Mouse (Mus musculus): ENCODE measurements around the gene Cracr2a. TPM values are rescaled to one million over a fixed set of nuclear protein-coding genes. Genes with fewer than 3 reads are reported as not detected.

The Cracr2a gene
- polyA plus RNA-seq, 1 experiment from 2014 or later: 1.2 TPM

DNA sequence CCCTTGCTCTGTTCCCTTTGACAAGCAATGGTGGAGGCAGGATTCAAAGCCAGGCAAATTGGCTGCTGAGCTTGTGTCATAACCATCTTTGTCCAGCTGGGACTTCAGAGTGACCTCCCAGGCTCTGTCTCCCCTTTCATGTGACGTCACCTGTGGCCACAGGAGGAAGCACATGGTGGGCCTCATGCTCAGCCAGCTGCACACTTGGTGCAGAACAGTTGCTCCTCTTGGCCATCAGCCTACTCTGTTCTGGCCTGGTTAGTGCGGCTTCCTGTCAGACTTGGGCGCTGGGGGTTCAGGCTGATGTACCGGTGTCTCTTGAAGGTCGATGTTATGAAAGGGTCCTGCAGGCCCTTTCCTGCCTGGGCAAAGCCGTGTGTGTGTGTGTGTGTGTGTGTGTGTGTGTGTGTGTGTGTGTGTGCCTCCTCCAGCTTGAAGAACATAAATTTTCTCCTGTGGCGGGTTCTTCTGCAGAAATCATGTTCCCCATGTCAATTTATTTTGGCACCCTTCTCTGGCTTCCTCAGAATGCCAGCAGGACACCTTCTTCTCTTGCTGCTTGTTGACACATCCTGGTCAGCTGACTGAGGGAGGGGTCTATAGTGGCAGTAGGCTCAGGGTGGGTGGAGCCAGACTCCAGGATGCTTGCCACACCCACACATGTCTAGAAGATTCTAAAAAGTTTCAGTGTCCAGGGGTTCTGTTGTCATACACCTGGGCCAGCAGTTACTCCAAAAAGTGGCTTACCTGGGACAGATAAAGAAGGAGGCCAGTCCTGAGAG, 5.0 kb downstream of the Cracr2a start:
- ATAC-seq (ENCODE audit: low FRiP score): no peak
- 88% methylated on average over 7 of the region's 7 CpGs for WGBS

DNA sequence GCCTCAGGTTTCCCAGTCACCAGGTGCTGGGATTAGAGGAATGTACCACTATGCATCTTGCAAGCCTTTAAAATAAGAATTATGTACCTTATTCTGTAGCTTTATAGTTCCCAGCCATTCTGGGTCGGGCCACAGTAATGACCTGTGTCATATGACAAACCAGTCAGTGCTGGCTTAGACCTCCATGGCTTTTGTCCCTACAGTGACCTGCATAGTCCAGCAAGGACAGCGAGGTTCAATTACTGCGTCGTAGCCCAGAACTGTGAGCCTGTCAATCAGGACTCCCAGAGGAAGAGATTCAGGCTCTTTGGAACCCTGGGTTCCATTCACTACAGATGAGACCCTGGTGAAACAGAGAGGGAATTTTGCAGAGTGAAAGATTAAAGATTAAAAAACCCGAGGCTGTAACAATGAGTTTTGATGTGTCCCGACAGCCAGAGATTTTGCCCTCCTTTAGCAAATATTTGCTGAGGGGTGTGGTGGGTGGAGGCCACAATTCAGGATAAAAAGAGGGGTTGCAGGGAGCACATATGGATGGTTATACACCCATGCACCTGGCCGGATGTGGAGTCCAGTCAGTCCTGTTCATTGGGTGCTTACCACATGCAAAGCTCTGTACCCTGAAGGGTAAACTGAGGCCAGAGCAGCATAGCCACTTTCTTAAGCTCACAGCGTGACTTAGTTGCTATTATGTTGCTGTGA, 10.9 kb downstream of the Cracr2a start:
- H3K36me3 ChIP-seq: no peaks in the 10 kb centered on the region

More for the DNA sequence above, 5.0 kb downstream of the Cracr2a start:
- no peaks in the 10 kb centered on the region for H3K9me3 ChIP-seq (replicated peaks)
- peaks cover 4% of the 10 kb centered on the region for H3K4me1 ChIP-seq
- no peak overlapping the region for H3K9ac ChIP-seq (replicated peaks)
- H3K27ac ChIP-seq (replicated peaks): no peak overlapping the region
- no peaks in the 10 kb centered on the region for H3K27me3 ChIP-seq (replicated peaks)
- no peak overlapping the region for H3K4me2 ChIP-seq
- H3K36me3 ChIP-seq: no peaks in the 10 kb centered on the region
- H3K4me3 ChIP-seq (replicated peaks): no peak overlapping the region

DNA sequence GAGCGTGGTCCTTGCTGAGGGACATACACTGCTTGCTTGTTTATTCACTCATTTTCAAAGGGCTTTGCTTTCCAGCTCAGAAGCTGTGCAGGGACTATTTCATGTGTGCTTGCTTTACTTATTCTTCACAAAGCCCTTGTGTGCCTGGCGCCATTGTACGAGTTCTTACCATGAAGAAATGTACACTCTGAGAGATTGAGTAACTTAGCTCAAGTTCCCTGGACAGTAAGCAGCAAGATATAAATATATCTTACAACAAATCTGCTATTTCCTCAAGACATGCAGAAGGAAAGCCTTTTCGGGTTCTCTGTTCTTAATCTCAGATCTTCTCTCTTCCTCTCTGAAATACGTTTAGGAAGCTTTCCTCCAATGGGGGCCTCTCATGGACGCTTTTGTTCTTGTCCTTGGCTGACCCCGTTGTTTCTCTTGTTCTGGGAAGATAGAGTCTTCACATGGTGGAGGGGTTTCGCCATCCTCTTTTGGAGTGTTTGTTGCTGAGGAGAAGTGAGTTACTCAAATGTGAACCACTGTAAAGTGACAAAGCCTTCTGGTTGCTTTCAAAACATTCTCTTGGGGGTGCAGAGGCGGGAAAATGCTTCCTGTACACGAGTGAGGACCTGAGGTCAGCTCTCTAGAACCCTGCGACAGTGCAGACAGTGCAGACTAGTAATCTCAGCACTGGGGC, 12.8 kb downstream of the Cracr2a start:
- Histone ChIP-seq H3K36me3 (no peaks in the 10 kb centered on the region), H3K4me3 (replicated peaks) (no peak overlapping the region), H3K9me3 (replicated peaks) (no peaks in the 10 kb centered on the region), H3K27me3 (replicated peaks) (0 out of 2 replicates have a peak, but pooled peaks cover 2% of the 10 kb centered on the region), H3K4me2 (no peak overlapping the region), H3K4me1 (no peaks in the 10 kb centered on the region), H3K27ac (replicated peaks) (no peak overlapping the region), H3K9ac (replicated peaks) (no peak overlapping the region)
- no peak for ATAC-seq (ENCODE audit: low FRiP score)
- WGBS: 62% methylated on average over 11 of the region's 11 CpGs

More for the DNA sequence above, 10.9 kb downstream of the Cracr2a start:
- no peak overlapping the region for H3K4me2 ChIP-seq
- H3K27me3 ChIP-seq (replicated peaks): 0 out of 2 replicates have a peak, but pooled peaks cover 2% of the 10 kb centered on the region
- no peaks in the 10 kb centered on the region for H3K4me1 ChIP-seq
- H3K9me3 ChIP-seq (replicated peaks): no peaks in the 10 kb centered on the region
- no peak overlapping the region for H3K4me3 ChIP-seq (replicated peaks)
- WGBS: 73% methylated on average over 8 of the region's 8 CpGs
- no peak for ATAC-seq (ENCODE audit: low FRiP score)
- no peak overlapping the region for H3K9ac ChIP-seq (replicated peaks)
- H3K27ac ChIP-seq (replicated peaks): no peak overlapping the region

DNA sequence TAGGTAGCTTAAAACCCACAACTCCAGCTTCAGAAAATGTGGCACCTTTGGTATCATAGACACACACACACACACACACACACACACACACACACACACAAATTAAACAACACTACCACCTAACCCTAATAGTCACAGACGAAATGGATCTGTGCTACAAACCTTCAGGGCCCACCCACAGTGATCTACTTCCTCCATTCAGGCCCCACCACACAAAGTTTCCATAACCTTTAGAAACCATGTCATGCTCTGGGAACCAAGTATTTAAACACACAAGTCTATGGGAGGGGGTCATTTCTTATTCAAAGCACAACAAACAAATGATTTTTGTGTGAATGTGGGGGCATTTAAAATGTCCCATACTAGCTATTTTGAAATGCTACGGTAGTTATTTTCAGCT, 14.1 kb downstream of the Cracr2a start:
- no peak overlapping the region for H3K4me3 ChIP-seq (replicated peaks)
- H3K4me2 ChIP-seq: no peak overlapping the region
- no peak overlapping the region for H3K27ac ChIP-seq (replicated peaks)
- 83% methylated on average over 2 of the region's 2 CpGs for WGBS
- H3K9me3 ChIP-seq (replicated peaks): no peaks in the 10 kb centered on the region
- no peak for ATAC-seq (ENCODE audit: low FRiP score)
- H3K9ac ChIP-seq (replicated peaks): no peak overlapping the region
- 0 out of 2 replicates have a peak, but pooled peaks cover 2% of the 10 kb centered on the region for H3K27me3 ChIP-seq (replicated peaks)
- H3K4me1 ChIP-seq: no peaks in the 10 kb centered on the region
- no peaks in the 10 kb centered on the region for H3K36me3 ChIP-seq

DNA sequence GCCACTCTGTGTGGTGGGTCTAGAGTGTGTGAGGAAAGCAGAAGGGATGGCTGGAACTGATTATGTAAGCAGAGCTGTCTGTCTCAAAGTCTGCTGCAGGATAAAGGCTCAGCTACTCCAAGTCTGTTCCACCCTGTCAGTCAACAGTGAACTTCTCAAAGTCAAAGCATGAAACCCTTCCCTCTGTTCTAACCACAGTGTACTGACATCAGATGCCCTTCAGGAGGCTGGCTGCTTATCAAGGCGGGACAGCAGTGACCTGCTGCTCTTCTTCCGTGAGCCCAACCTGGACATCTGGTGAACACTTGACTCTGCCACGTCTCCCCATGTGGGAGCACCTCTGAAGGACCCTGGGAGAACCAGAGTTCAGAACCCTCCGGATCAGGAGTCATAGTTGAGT, 16.6 kb downstream of the Cracr2a start:
- no peak overlapping the region for H3K27ac ChIP-seq (replicated peaks)
- H3K27me3 ChIP-seq (replicated peaks): no peaks in the 10 kb centered on the region; the same call in 1 of the 2 replicates
- no peaks in the 10 kb centered on the region for H3K36me3 ChIP-seq
- no peak overlapping the region for H3K4me3 ChIP-seq (replicated peaks)
- H3K4me1 ChIP-seq: peaks cover 10% of the 10 kb centered on the region
- 84% methylated on average over 4 of the region's 4 CpGs for WGBS
- H3K9ac ChIP-seq (replicated peaks): no peak overlapping the region
- H3K9me3 ChIP-seq (replicated peaks): no peaks in the 10 kb centered on the region
- no peak overlapping the region for H3K4me2 ChIP-seq
- no peak for ATAC-seq (ENCODE audit: low FRiP score)

DNA sequence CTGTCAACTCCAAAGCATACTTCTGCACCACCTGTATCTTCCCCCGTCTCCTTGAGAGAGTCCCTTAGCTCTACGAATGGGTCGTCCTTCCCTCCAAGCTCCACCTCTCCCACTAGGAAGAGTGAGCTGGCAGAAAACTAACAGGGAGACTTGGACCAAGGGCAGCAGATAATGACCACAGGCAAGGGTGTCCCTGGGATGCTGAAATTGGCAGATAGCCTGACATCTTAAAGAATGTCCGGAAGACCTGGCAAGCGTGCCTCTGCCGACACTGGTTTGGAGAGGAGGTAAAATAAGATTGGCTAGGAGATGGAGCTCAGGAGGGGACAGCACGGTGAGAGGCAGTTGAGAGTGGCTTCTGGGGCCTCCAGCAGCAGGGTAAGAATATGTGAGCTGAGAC, 17.2 kb downstream of the Cracr2a start:
- H3K4me2 ChIP-seq: no peak overlapping the region
- H3K9me3 ChIP-seq (replicated peaks): no peaks in the 10 kb centered on the region
- peaks cover 11% of the 10 kb centered on the region for H3K4me1 ChIP-seq
- H3K9ac ChIP-seq (replicated peaks): no peak overlapping the region
- 60% methylated on average over 7 of the region's 7 CpGs for WGBS
- H3K36me3 ChIP-seq: no peaks in the 10 kb centered on the region
- ATAC-seq (ENCODE audit: low FRiP score): no peak
- no peaks in the 10 kb centered on the region; the same call in 1 of the 2 replicates for H3K27me3 ChIP-seq (replicated peaks)
- H3K27ac ChIP-seq (replicated peaks): no peak overlapping the region
- no peak overlapping the region for H3K4me3 ChIP-seq (replicated peaks)

DNA sequence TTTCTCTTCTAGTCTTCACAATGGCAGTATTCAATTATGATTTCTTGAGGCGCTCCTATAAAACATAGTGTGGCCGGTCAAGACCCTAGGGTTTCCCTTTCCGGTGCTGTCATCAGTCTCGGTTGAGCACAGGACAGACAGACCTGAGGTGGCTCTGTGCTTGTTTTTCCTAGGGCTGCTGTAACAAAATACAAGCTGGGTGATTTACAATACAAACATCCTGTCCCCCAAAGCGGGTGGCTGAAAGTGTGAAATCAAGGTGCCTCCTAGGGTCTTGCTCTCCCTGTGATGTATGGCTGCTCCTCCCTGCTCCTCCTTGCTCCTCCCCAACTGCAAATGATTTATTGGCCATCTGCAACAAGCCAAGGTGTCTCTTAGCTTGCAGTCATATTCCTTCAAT, 17.7 kb downstream of the Cracr2a start:
- H3K4me3 ChIP-seq (replicated peaks): no peak overlapping the region
- no peak overlapping the region for H3K4me2 ChIP-seq
- H3K36me3 ChIP-seq: no peaks in the 10 kb centered on the region
- no peak overlapping the region for H3K9ac ChIP-seq (replicated peaks)
- ATAC-seq (ENCODE audit: low FRiP score): no peak
- no peaks in the 10 kb centered on the region; the same call in 1 of the 2 replicates for H3K27me3 ChIP-seq (replicated peaks)
- H3K9me3 ChIP-seq (replicated peaks): no peaks in the 10 kb centered on the region
- WGBS: 49% methylated on average over 5 of the region's 5 CpGs
- peaks cover 11% of the 10 kb centered on the region for H3K4me1 ChIP-seq
- no peak overlapping the region for H3K27ac ChIP-seq (replicated peaks)

DNA sequence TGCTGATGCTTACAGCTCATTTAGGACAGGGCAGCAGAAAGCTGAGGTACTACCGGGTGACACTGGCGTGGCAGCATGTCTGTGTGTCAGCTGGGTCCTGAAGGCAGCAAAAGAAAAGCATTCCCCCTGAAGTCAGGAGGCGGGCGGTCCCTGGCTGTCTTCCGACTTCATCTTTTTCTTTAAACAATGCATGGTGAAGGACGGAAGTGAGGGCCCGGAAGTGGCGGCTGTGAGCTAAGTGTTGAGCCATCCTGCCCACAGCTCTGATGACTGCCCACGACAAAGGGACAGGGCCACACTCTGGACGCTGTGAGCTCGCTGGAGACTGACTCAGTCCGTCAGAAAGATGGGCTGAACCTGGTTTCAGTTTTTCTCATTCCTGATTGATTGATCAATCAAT, 20.8 kb downstream of the Cracr2a start:
- Histone ChIP-seq H3K36me3 (no peaks in the 10 kb centered on the region), H3K4me3 (replicated peaks) (peak overlapping the region; percentile 19; the same call in 1 of the 2 replicates), H3K27me3 (replicated peaks) (no peaks in the 10 kb centered on the region; the same call in 1 of the 2 replicates), H3K4me2 (peak overlapping the region; percentile 52), H3K4me1 (peaks cover 11% of the 10 kb centered on the region), H3K9ac (replicated peaks) (no peak overlapping the region), H3K9me3 (replicated peaks) (no peaks in the 10 kb centered on the region), H3K27ac (replicated peaks) (peak overlapping the region; percentile 13; the same call in 1 of the 2 replicates)
- no peak for ATAC-seq (ENCODE audit: low FRiP score)
- WGBS: 57% methylated on average over 12 of the region's 12 CpGs

DNA sequence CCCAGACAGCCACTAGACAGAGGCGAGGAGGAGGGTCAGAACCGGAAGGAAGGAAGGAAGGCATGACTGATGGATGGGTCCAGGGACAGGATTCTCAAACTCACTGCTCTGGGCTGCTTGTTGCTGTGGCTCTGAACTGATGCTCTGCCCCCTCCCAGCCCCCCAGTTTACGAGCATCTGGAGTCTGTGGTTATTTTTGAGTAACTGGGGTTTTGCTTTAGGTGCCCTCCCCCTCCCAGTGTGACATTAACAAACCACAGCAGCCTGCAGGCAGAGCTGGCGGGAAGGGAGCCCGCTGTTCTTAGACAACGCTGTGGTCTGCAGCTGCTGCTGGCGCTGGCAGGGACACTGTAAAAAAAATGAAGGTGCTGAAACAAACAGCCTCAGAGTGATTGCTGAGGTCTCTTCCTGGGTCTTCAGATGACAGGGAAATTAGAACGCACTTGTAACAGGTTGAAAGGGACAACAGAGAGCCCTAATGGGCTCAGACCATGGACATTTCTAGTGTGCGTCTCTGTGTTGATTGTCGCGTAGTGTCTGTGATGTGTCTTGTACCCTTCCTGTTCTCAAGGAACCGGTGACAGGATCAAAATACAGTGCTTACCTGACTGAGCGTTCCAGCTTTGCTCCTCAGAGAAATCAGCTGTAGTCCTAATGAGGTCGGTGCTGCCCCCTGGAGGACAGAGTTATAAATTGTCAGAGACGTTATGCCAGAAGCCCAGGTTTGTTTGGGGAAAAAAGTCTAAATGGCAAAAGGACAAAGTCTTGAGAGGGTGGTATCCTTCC, 21.4 kb downstream of the Cracr2a start:
- WGBS: 6% methylated on average over 15 of the region's 15 CpGs
- peak; percentile 72 for ATAC-seq (ENCODE audit: low FRiP score)
- peak overlapping the region; percentile 13; the same call in 1 of the 2 replicates for H3K27ac ChIP-seq (replicated peaks)
- peak overlapping the region; percentile 52 for H3K4me2 ChIP-seq
- no peak overlapping the region for H3K9ac ChIP-seq (replicated peaks)
- H3K27me3 ChIP-seq (replicated peaks): no peaks in the 10 kb centered on the region; the same call in 1 of the 2 replicates
- H3K4me1 ChIP-seq: peaks cover 11% of the 10 kb centered on the region
- H3K36me3 ChIP-seq: no peaks in the 10 kb centered on the region
- H3K9me3 ChIP-seq (replicated peaks): no peaks in the 10 kb centered on the region
- peak overlapping the region; percentile 19 for H3K4me3 ChIP-seq (replicated peaks)

DNA sequence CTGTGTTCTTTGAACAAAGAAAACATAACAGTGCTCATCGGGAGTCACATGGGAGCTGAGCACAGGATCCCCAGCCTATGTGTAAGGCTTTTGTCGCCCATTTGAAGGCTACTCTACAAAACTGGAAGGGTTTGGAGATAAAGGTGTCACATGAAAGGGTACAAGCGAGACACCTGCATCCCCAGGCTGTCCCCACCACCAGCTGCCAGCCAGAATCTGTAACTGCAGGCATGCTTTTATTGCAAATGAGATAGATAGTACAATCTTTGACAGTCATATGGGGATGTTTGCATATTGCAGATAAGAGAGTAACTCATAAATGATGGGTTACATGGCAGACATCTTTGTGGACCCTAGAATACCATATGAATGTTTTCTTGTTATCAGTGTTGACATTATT, 30.3 kb downstream of the Cracr2a start:
- WGBS: 68% methylated on average over 3 of the region's 3 CpGs
- H3K27me3 ChIP-seq (replicated peaks): no peaks in the 10 kb centered on the region
- no peak for ATAC-seq (ENCODE audit: low FRiP score)
- no peak overlapping the region for H3K9ac ChIP-seq (replicated peaks)
- no peak overlapping the region for H3K4me2 ChIP-seq
- no peaks in the 10 kb centered on the region for H3K9me3 ChIP-seq (replicated peaks)
- no peaks in the 10 kb centered on the region for H3K36me3 ChIP-seq
- H3K27ac ChIP-seq (replicated peaks): no peak overlapping the region
- H3K4me1 ChIP-seq: peaks cover 21% of the 10 kb centered on the region
- no peak overlapping the region for H3K4me3 ChIP-seq (replicated peaks)

DNA sequence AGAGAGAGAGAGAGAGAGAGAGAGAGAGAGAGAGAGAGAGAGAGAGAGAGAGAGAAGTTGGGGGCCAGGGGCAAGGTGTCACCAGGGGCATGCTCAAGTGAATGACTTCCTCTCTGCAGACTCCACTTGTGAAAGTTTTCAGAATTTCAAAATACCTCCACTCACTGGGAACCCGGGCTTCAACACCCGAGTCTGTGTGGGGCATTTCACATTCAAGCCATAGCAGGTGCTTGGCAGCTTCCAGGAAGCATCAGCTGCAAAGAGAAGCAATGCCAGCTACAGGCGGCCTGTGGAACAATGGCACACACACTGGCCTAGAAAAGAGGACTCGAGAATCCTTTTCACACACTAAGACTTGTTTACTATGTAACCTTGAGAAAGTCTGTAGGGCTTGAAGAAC, 32.3 kb downstream of the Cracr2a start:
- H3K4me2 ChIP-seq: no peak overlapping the region
- H3K9ac ChIP-seq (replicated peaks): no peak overlapping the region
- WGBS: 32% methylated on average over 4 of the region's 4 CpGs
- H3K4me3 ChIP-seq (replicated peaks): no peak overlapping the region
- no peak overlapping the region for H3K27ac ChIP-seq (replicated peaks)
- peaks cover 23% of the 10 kb centered on the region for H3K4me1 ChIP-seq
- no peak for ATAC-seq (ENCODE audit: low FRiP score)
- H3K36me3 ChIP-seq: no peaks in the 10 kb centered on the region
- H3K9me3 ChIP-seq (replicated peaks): no peaks in the 10 kb centered on the region
- H3K27me3 ChIP-seq (replicated peaks): no peaks in the 10 kb centered on the region

Data from neural tube, embryonic 15.5 days (tissue).